Mouse (Mus musculus): ENCODE measurements around the gene Ptcd1.
"Not testable (repeated sequence)": the region's sequence is repeated elsewhere in the genome, so short reads cannot be mapped to it uniquely, and the experiment has no call there.

The Ptcd1 gene

DNA sequence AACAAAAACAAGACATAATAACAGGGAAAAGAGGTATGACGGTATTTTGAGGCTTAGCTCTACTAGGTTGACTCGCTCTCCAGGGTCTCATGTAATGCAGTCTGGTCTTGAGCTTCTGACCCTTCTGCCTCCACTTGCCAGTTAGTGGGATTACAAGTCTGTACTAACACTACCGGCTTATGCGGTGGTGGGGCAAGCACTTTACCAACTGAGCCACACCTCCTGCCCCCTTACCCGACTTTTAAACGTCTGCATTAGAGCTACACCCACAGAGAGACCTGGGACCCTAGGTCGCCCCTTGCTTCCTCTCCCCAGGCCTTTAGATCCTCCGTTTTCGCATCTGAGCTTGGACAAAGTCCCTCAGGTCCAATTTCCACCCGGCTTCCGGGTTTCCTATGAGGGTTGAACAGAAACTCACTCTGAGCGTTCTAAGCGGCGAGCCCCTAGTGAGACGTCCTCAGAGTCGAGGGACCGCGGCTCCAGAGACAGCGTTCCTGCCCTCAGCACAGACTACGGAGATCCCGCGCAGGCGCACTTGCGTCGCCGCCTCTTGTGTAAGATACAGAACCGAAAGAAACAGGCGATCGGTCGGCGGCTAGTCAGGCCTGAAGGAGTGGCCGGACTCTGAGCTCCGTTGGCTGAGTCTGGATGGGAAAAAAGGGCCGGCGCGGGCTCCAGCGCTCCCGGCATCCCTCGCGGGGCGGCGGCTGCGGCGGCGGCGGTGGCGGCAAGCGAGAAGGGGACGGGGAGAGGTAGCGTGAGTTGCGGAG lies at the start of gene Ptcd1, which contains the start of gene Cpsf4:
TSS of gene Ptcd1 (minus strand) at position 573 of the 770 bp plus-strand sequence.
TSS of gene Cpsf4 (plus strand) at position 678 of the 770 bp plus-strand sequence.
- peak; percentile 98 for DNase-seq

DNA sequence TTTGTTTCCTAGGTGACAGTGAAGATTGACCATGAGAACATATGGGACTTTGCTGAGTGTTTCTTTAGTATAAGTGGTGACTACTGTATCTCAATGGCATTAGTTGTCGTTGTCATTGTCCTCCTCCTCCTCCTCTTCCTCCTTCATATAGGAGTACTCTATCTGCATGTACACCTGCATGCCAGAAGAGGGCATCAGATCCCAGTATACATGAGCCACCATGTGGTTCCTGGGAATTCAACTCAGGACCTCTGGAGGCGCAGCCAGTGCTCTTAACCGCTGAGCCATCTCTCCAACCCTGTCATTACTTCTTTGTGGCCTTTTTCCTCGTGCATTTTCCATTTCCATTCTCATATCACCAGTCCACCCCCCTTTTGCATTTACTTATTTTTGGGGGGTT lies 47.8 kb upstream of the Ptcd1 start:
- no peak for DNase-seq

DNA sequence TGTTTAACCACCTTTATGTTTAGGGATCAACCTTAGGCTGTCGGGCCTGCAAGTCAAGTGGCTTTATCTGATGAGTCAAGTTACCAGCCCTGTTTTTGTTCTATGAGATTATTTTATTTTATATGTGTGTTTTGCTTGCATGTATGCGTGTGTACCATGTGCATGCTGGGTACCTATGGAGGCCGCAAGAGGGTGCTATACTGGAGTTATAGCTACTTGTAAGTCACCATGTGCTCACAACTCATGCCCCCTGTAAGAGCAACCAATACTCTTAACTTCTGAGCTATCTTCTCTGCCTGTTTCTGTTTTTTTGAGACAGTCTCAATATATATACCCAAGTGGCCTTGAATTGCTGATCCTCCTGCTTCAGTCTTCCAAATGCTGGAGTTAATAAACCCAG lies 46.6 kb upstream of the Ptcd1 start:
- DNase-seq, result no peak

DNA sequence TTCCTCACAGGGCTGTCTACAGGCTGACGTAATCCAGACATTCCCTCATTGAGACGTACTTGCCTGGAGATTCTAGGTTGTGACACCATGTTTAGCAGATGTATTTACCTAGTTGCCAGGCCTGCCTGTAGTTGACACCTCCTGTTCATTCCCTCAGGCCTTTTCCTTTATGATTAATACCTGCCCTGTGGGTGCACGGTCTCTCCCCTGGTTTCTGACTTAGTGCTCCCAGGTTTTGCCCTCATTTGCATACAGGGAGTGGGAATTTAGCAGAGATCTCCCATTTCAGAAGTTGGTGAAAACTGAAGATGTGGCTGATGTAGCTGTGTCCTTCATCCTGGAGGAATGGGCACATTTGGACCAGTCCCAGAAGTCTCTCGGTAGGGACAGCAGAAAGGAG lies 45.3 kb upstream of the Ptcd1 start:
- no peak for DNase-seq

DNA sequence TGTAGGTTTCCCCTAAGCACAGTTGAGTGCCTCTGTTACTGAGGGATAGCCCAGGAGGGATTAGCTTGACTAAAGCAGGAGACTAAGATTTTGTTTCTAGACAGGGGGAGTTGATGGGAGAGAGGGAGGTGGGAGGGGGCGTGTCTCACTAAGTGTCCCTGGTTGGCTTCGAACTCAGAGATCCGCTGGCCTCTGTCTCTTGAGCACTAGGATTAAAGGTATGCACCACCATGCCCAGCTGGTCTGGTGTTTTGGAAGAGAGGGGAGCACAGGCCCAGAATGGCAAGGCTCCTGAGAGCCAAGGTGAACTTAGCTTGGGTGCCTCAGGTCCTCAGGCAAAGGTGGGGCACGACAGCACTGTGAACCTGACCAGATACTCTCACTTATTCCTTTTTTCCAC lies 44.4 kb upstream of the Ptcd1 start:
- DNase-seq, result no peak

DNA sequence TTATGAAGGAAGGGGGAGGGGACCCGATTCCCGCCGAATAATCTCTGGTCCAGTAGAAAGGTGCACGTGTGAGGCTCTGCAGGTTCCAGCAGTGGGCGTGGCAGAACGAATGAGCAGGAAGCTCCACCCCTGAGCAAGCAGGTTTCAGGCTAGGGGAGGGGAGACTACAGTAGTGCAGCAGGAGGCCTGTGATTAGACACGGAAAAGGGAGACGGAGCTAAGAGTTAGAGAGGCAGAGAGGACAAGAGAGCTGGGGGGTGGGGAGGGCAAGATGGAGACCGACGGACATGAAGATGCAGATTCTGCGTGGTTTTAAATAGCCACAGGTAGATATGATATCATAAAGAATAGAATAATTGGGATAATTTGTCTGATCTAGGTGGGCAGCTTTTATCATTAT lies 41.5 kb upstream of the Ptcd1 start:
- not testable (repeated sequence) for DNase-seq

DNA sequence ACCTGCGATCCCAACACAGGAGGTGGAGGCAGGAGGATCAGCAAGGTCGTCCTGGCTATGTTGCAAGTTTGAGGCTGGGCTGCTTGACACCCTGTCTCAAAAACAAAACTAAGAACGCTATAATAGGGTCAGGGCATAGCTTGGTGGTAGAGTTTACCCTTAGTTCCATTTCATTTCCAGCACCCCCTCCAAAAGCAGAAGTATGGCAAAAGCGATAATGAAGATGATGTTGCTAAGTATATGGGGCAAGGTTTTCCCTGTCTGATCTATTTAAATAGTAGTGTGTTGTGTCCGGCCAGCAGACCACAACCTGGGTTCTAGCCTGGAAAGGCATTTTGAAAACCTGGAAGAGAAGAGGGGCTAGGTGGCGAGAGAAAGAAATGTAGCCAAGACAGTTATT lies 41.0 kb upstream of the Ptcd1 start:
- no peak for DNase-seq

DNA sequence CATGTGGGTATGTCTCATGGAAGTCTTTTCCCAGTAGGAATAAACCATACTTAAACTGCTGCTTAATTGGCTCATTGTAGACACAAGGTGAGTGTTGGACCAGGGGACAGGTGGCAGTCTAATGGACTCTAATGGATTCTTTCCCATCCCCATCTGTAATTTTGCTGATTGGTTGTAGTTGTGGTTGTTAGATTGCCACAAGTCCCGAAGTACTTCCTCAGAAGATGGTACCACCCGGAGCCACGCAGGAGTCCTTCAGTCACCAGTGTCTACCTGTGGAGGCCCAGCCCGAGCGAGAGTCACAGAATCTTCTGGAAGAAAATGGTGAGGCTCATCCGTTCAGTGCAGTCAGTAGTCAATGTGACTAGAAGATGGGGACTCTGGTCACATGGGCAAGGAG lies 40.5 kb upstream of the Ptcd1 start:
- DNase-seq, result no peak

DNA sequence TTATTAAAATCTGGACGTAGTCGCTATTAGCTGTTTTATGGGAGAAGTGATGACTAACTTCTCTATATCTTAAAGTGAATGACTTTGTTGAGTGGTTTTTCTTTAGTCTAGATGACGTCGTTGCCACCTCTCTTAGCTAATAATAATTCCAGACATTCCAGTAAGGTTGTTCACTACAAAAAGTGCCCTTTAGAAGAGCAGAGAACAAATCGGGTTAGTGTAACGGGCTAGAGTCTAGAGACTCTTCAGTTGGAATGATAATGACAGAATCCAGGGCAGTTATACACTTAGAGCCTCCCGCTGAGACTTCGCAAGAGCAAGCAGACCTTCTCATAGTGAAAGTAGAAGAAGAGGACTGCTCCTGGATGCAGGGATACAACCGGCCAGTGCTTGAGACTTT lies 38.1 kb upstream of the Ptcd1 start:
- DNase-seq, result no peak

DNA sequence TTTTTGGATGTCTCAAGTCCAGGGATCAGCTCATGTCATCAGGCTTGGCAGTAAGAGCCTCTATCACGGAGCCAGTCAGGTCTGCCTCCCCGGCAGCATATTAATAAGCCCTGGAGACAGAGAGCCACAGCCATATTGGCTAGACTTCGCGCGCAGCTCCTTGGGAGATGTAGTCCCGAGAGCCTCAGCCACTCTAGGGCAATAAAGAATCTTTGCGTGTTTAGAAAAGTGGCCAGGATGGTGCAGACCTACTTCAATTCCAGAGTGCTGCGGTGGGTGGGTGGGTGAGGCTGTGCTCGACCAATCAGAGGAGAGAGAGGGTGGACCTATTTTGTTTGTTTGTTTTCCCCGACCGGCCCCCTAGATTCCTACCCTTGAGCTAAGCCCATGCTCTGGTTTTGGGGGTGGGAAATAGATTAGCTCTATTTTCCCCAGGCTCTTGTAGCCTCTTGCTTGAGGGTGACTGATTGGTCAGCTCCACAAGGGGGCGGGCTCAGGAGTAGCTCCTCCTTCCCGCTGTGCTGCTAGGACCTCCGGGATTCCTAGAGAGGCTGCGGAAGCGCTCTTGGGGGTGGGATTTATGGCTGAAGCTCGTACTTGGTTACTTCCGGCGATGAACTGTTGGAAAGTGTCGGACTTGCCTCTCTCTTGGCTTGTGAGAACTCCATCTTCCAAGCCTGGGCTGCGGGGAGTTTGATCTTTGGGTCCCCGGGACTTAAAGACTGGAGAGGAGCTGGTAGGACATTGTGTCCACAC lies 37.2 kb upstream of the Ptcd1 start, which contains the start of gene Zkscan5:
TSS of gene Zkscan5 (plus strand) at position 627 of the 756 bp plus-strand sequence.
- DNase-seq, result peak; percentile 97

DNA sequence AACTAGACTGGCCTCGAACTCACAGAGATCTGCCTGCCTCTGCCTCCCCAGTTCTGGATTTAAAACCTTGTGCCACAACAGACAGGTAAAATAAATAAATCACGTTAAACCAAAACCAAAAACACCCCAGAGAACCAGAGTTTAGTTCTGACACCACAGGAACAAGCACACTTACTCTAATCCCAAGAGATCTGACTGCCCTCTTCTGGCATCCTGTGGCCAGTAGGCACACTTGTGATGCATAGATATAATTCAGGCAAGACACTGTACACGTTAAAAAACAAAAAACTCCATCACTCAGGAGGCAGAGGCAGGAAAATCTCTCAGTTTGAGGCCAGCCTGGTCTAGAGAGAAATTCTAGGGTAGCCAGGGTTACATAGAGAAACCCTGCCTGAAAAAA lies 35.5 kb upstream of the Ptcd1 start:
- no peak for DNase-seq

DNA sequence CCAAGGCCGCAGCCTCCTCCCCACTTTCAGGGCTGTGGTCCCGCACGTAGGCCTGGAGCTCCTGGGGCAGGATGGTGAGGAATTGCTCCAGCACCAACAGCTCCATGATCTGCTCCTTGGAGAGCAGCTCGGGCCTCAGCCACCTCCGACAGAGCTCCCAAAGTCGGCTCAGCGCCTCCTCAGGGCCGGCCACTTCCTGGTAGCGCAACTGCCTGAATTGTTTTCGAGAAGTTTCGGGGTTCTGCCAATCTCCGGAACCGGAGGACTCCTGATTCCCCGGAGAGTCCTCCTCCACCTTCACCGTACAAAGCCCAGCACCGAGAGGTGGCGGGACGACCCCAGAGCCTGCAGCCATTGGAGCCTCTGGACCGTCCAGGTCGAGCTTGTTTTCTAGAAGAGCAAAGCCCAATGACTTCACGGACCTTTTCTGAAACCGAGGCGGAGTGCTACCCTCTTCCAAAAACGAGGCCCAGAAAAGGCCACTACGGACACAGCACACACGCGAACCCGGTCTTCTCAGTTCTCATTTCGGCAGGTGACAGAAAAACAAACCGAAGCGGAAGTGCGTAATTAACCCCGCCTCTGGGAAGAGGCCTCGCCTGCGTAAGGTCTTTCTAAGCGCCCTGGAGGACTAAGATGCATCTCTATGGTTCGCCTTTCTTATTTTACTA lies 34.5 kb upstream of the Ptcd1 start, which contains the start of gene Zkscan14:
TSS of gene Zkscan14 (minus strand) at position 548 of the 671 bp plus-strand sequence.
- DNase-seq, result peak; percentile 73

DNA sequence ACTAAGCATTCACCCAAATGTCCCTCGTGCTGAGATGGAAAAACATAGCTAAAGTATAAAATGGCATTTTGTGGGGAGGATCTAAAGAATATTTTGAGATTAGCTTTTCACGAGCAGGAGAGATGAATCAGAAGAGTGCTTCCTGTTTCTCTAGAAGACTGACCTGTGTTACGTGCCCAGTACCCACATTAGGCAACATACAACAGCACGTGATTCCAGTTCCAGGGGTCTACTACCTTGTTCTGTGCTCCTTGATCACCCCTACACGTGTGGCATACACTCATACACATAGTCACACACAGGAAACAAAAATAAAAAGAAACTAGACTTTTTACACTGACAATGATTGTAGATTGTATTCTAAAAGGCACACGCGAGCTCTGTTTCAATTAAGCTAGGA lies 33.5 kb upstream of the Ptcd1 start:
- no peak for DNase-seq

DNA sequence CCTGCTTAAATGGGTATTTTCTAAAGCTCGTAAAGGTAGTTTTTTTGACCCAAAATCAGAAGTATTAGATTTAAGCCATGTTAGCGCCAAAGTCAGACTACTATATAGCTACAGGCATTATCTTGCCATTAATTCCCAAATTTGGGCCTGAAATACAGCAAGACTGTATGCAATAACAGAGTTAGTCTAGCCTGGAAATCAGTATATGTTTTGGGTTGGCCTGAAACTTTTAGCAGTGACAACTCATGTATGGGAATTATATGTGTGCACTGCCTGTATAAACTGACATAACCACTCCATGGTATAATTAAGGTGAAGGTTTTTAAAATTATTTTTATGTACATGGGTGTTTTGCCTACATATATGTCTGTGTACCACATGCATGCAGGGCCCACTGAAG lies 25.1 kb upstream of the Ptcd1 start, which contains the start of gene Atp5j2:
TSS of gene Atp5j2 (minus strand) at position 101 of the 400 bp plus-strand sequence.
- no peak for DNase-seq

DNA sequence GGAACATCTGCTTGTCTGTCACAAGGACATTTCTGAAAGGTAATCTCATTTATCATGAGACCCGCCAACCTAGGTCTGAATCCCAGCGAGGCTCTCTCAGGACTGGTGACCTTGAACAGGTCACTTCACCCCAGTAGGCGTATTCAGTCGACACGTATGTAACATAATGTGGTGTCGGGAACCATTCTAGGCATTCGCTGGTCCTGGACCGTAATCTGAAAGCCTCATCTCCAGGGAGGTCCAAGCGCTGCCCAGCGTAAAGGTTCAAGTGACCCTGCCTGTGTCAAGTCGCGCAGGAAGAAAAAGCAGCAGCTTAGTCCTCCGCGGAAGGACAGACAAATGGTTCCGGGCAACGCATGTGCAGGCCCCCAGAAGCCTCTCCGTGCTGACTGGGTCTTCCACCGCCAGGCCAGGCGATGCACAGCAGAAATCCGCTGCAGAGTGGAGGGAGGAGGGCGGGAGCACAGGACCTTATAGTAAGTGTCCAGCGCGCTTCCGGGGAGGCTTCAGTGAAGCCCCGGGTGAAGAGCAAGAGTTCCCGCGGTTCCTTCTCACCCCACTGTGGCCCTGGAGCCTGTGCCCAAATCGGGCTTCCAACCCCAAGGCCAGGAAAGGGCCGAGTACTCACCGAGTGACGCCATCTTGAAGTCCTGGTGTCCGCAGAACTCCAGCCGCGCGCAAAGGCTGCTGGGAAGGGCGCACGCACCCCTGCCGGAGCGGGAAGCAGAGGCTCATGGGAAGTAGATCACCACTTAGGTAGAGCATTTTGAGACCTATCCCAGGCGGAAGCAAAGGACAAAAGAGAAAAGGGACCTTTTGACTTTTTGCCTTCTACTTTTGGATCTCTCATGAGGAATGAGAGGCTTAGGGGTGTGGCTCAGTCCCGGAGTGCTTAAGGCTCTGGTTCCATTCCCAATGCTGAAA lies 24.2 kb upstream of the Ptcd1 start:
- DNase-seq, result peak; percentile 89

DNA sequence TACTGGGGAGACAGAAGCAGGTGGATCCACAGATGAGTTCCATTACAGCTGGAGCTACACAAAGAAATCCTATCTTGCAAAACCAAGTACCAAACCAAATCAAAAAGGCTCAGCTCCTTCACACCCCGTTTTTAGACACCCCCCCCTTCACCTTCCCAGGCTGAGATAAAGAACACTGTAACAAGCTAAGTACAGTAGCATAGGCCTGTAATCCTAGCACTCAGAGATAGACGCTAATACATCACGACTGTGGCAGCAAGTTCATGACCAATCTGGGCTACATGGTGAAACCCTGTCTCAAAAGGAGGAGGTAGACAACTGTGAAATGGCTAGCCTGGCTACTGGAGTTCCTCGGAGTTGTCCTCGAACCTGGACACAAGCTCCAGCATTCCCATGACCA lies 23.5 kb upstream of the Ptcd1 start:
- no peak for DNase-seq

DNA sequence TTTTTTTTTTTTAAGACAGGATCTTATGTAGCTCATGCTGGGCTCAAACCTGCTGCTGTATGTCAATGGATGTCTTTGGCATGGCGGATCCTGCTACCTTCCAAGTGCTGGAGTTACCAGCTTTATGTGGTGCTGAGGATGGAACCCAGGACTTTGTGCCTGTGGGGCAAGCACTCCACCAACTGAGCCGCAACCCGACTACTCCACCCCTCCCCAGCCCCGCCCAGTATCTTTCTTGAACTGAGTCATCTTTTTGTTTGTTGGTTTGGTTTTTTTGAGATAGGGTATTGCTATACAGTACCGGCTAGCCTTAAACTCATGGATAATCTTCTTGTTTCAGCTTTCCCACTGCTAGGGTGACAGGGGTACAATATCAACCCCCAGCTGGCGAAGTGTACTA lies 22.5 kb upstream of the Ptcd1 start:
- no peak for DNase-seq

DNA sequence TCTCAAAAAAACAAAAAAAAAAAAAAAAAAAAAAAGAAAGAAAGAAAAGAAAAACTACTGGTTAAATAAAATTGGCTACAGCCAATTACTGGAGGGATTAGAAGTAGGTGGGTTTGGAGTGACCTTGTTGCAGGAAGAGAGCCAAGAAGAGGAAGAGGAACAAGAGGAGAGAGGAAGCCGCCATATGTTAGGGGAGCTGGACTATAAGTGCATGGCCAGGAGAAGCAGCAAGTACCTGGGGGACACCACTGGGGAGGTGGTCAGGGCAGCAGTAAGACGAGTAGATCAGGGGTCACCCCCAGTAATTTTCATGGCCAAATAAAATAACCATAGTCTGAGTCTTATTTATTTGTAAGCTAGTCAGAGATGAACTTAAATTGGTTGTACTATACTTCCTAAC lies 18.3 kb upstream of the Ptcd1 start:
- no peak for DNase-seq

DNA sequence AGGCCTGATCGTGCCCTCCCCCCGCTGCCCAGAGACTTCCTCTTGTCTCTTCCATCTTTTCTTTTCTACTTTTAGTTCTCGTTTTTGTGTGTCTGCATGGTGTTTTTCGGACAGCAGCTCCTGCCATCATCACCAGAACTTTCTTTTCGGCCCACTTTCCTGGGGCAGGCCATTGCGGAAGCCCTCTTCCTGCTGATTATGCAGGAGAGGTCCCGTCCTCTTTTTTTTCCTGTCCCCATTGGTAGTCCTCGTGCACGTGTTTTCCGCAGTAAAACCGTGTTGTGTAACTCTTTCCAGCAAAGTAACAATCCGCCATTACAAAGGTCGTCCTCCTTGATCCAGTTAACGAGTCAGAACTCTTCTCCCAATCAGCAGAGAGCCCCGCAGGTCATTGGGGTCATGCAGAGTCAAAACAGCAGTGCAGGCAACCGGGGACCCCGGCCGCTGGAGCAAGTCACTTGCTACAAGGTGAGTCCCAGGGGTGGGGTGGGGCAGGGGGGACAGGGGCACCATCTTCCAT lies 11.6 kb upstream of the Ptcd1 start:
- DNase-seq, result no peak

DNA sequence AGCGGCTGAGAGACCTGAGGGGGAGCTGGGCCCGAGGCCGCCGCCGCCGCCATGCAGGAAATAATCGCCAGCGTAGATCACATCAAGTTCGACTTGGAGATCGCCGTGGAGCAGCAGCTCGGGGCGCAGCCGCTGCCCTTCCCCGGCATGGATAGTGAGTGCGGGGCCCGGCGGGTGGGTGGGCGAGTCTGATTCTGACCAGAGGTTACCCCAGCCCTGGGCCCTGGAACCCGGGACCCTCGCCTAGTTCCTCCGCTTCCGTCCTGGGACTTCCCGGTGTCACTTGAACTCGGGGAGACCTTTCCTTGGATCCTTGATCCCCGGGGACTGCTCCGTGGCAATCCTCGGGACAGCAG lies 376 bp upstream of the Ptcd1 start:
- DNase-seq, result no peak

DNA sequence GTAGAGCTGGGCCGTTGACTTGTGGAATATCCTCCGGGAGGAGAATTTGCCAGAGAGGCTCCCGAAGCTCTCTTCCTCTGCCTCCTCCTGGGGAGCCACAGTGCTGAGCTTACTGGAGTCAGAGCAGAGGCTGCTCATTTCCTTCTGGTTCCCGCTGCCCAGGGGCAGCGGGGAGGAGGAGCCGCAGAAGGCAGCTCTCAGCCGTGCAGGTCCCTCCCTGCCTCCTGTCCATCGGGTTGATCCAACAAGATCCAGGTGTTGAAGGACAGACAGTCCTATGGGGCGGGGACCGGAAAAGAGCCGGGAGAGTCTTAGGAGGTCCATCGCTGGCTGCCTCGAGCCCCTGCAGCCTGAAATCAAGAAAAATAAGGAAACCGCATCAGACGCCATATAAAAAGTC lies 1.7 kb downstream of the Ptcd1 start:
- no peak for DNase-seq

DNA sequence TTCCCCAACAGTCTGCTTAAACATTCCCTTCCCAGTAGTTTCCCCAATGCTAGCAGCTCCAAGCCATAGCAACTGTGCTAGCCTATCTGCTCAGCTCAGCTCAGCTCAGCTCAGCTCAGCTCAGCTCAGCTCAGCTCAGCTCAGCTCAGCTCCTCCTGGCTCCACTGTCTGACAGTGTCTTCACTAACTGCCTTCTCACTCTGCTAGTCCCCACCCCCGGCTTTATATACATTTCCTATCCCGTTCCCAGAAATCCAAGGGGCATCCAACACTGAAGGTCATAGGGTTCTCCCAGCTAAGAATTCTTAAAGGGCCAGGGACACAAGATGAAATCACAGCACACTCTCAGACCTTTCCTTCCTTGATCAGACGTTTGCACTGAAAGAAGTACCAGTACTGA lies 2.2 kb downstream of the Ptcd1 start:
- no peak for DNase-seq
